Mouse (Mus musculus): ENCODE data around the gene Popdc3. TPM values are rescaled to one million over a fixed set of nuclear protein-coding genes. Genes with fewer than 3 reads are reported as not detected.
"Not testable (repeated sequence)": the region's sequence is repeated elsewhere in the genome, so short reads cannot be mapped to it uniquely, and the experiment has no call there.

The Popdc3 gene
- total RNA-seq, 4 experiments from 2014 or later, result 0.37 to 0.78 (median 0.46) TPM; not detected in 1

DNA sequence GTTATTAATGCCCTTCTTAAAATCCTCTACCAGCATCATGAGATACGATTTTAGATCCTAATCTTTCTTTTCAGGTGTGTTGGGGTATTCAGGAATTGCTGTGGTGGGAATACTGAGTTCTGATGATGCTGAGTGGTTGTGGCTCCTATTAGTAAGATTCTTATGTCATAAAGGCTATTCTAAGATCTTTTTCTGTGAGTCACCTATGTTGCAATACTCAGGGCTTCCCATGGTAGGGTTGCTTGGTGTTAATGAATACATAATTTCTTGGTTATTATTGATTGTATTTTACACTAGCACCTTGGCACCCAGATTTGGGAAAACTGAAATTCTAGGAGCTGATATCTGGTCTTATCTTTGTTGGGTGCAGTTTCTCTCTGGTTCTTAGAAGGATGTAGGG is 26.7 kb downstream of the Popdc3 start:
- no peak for DNase-seq

- DNase-seq, result no peak
Observed at GRCm38 (mm10) chr10:45210201-45210600, 32.3 kb downstream of the Popdc3 start.

DNA sequence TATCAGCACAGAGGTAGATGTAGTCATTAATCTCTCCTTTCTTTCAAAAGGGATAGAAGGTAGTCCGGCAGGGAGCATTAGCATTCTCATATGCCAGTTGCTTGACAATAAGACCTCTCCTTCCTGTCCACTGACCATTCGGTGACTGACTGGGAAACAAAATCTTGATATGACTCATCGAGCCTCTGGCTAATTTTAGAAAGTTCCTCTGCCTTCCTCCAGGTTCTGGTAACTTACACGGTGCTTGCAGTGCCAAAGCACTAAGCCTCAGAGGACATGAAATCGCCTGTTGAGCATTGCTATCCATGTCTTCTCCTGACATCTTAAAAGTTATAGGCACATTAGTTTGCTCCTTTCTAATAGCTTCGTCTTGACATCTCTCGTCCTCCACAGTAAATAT is 38.8 kb downstream of the Popdc3 start:
- DNase-seq, result no peak

GRCm38 (mm10) chr10:45229954-45230353 is 52.1 kb downstream of the Popdc3 start:
- no peak for DNase-seq

GRCm38 (mm10) chr10:45233351-45233750 is 55.5 kb downstream of the Popdc3 start:
- DNase-seq, result no peak

DNA sequence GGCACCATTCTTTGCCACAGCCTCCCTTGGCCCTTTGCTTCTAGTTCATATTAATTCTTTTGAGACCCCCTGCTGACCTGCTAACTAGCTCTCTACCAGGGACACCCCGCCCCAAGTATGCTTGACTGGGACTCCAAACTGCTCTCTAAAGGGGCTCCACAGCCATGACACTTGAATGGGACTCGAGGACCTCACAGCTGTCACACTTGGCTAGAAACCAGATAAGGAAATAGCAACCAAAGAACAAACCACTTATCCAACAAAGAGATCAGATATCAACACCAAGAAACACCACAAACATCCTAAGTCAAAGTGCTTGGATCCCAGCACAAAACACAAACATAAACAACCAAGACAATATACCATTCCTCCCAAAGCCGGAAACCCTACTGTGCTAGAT is 58.4 kb downstream of the Popdc3 start:
- DNase-seq, result no peak

DNA sequence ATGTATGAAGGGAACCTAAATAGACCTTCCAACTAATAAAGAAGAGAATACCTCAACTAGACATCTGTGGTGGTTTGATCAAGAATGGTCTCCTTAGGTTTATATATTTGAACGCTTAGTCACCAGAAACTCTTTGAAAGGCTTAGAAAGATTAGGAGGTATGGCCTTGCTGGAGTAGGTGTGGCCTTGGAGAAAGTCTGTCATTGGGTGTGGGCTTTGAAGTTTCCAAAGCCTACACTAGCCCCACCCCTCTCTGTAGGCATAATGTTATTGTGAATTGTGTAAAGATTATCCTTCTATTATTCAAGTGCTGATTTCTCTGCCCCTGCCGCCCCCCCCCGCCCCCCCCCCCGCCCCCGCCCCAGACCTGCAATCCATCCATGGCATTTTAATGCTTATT is 59.6 kb downstream of the Popdc3 start:
- no peak for DNase-seq

GRCm38 (mm10) chr10:45260477-45260876 is 82.6 kb downstream of the Popdc3 start:
- no peak for DNase-seq

GRCm38 (mm10) chr10:45262126-45262525 is 84.2 kb downstream of the Popdc3 start:
- no peak for DNase-seq

DNA sequence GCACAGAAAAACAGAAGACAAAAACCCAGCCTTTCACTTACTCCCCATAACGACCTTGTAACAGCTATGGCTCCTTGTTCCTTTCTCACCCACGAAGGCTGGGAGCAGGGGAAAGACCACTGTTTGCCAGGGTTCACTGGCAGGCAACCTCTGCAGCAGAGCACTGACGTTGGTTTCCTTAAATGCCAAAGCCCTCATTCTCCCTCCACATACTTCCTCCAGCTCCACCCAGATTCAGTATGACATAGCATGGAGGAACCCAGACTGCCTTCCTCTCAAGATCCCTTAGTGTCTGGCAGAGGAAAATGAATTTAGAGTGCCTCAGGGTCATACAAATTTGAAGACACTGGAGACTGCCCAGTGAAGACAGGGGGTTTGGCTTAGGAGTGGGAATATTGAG is 98.6 kb downstream of the Popdc3 start:
- no peak for DNase-seq

GRCm38 (mm10) chr10:45276995-45277394 is 99.1 kb downstream of the Popdc3 start:
- no peak for DNase-seq

- no peak for DNase-seq
Observed at GRCm38 (mm10) chr10:45285651-45286050, 107.8 kb downstream of the Popdc3 start.

- DNase-seq, result no peak
Observed at GRCm38 (mm10) chr10:45288351-45288750, 110.5 kb downstream of the Popdc3 start.

GRCm38 (mm10) chr10:45289218-45290105 is 111.6 kb downstream of the Popdc3 start:
- no peak for DNase-seq

- no peak for DNase-seq
Observed at GRCm38 (mm10) chr10:45290618-45291017, 112.7 kb downstream of the Popdc3 start.

GRCm38 (mm10) chr10:45292159-45292558 is 114.3 kb downstream of the Popdc3 start:
- DNase-seq, result not testable (repeated sequence)

DNA sequence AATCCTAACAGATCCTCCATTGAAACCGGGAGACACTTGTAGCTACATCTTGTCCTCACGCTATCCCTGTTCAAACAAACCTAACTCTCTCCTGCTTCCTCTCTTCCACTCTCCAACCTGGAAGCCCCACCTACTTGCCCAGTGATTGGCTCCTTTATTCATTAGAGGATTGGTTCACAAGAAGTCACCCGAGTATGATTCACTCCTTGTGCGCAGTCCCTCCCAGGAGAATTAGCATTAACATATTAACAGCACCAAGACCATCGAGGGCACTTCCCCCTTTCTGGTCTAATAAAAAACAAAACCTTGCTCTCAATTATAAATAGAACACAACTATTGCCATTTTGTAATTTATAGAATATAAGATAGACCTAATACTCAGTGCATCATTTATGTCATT is 117.2 kb downstream of the Popdc3 start:
- no peak for DNase-seq

- DNase-seq, result no peak
Observed at GRCm38 (mm10) chr10:45298503-45298902, 120.6 kb downstream of the Popdc3 start.

DNA sequence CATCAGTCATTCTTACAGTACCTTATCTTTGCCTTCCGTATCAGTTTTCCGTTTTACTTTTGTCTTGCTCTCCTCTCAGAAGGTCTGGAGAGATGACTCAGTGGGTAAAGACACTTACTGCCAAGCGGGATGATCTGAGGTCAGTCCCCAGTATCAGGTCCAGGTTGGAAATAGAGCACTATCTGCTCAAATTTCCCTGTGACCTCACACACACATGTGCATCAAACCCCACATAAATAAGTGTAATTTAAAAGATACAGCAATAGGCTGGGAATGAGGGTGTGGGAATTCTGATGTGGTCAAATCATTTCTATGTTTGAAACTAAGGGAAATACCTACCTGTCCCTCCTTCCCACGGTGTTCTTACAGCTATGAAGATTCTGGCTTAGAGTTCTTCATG is 121.6 kb downstream of the Popdc3 start:
- no peak for DNase-seq

DNA sequence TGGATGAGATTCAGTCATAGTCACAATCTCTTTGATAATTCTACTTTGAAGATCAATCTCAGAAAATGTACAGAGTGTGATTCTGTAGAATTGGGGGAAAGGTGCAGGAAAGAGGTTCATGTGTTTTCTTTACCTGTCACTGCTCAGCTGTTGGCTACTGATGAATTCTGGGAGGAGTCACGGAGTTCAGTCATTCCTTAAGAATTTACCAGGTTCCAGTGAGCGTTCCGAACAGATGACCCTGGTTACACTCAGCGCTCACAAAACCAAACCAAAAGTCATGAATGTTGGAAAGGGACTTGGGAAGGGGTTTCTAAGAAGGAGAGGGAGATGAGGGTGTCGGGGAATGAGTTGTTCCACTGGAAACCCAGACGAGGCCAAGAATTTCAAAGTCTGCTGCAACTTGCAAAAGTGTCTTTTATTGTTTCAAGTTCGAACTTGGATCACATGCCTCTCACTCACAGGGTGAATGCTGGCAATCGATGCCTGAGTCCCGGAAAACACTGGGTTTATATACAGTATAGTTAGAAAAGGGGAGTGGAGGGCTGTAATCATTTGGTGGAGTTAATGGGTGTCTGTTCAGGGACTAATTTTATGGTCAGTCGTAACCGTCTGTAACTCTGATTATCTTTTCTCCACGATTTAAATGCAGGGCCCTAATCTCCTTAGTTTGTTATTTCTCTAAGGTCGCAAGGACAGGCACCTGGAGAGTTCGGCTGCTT is 125.6 kb downstream of the Popdc3 start:
- no peak for DNase-seq

DNA sequence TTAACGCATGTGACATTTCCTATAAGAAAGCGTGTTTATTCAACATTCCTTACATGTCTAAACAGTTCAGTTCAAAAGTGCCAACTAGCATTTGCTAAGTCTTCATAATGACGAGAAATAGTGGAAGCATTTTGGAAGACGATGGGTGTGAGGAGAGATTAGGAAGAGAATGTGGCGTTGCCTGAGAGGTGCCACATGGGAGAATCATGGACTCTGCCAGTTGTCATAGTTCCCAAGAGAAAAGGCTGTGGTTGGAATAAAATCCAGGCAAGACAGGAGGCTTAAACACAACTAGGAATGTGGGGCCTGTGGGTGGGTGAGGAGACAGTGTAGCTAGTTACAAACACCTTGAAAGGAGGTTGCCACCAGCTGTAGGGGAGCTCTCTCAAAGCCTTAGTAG is 127.3 kb downstream of the Popdc3 start:
- no peak for DNase-seq

GRCm38 (mm10) chr10:45311129-45311528 is 133.2 kb downstream of the Popdc3 start:
- no peak for DNase-seq

GRCm38 (mm10) chr10:45311624-45312023 is 133.7 kb downstream of the Popdc3 start:
- DNase-seq, result no peak

DNA sequence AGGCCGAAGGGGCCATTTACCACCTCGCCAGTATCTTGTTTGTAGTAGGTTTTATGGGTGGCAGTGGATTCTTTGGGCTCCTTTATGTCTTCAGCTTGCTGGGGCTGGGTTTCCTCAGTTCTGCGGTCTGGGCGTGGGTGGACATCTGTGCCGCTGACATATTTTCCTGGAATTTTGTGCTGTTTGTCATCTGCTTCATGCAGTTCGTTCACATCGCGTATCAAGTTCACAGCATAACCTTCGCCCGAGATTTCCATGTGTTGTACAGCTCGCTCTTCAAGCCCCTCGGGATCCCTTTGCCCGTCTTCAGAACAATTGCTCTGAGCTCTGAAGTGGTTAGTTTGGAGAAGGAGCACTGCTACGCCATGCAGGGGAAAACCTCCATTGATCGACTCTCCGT is 137.0 kb downstream of the Popdc3 start:
- DNase-seq, result no peak

All from adrenal gland, adult 8-10 months (tissue).